Mouse (Mus musculus) forebrain, embryonic 12.5 days (tissue): ENCODE results near the gene Scn8a. TPM values are rescaled to one million over a fixed set of nuclear protein-coding genes. Genes with fewer than 3 reads are reported as not detected.
A peak's percentile ranks its signal among the peaks of the same experiment; 100 is the strongest.

Experiments
- ATAC-seq: fragments of 200-750 bp; cut with Nextera tagmentation; 2 replicates; pipeline ENCODE4 v1.8.0; 2017; ENCODE audit warnings: moderate TSS enrichment; ENCODE audit not compliant: low FRiP score
- H3K27ac ChIP-seq: fragments of 300-500 bp; sonication (generic); 2 replicates; pipeline ENCODE4 v1.5.1; 2016; ENCODE audit warnings: mild to moderate bottlenecking
- H3K27me3 ChIP-seq: fragments of 300-500 bp; sonication (generic); 2 replicates; pipeline ENCODE4 v1.6.1; 2016; ENCODE audit warnings: mild to moderate bottlenecking
- H3K36me3 ChIP-seq: fragments of 300-500 bp; sonication (generic); replicated peaks from 2 replicates; pipeline ENCODE4 v1.6.1; 2016; ENCODE audit warnings: mild to moderate bottlenecking
- H3K4me1 ChIP-seq: fragments of 300-500 bp; sonication (generic); 2 replicates; pipeline ENCODE4 v1.6.1; 2016
- H3K4me2 ChIP-seq: fragments of 300-500 bp; sonication (generic); 2 replicates; pipeline ENCODE4 v1.6.1; 2016; ENCODE audit warnings: mild to moderate bottlenecking, moderate library complexity
- H3K4me3 ChIP-seq: fragments of 300-500 bp; sonication (generic); replicated peaks from 2 replicates; pipeline ENCODE4 v1.5.1; 2016; ENCODE audit warnings: mild to moderate bottlenecking
- H3K9ac ChIP-seq: fragments of 300-500 bp; sonication (generic); 2 replicates; pipeline ENCODE4 v1.6.1; 2016; ENCODE audit warnings: mild to moderate bottlenecking
- H3K9me3 ChIP-seq: fragments of 300-500 bp; sonication (generic); 2 replicates; pipeline ENCODE4 v1.6.1; 2016
- WGBS: fragments of 180-500 bp; shearing (Covaris S2); methylation state at CpG from one replicate; pipeline ENCODE4 v1.1.7; 2016; 5-methylcytosine and 5-hydroxymethylcytosine counted together
- polyA plus RNA-seq: library from polyadenylated mRNA; unstranded; fragments of >200 nt; fragmentation: Nextera tagmentation; extraction: Ambion mirVana; gene quantifications from 2 replicates; pipeline ENCODE4 v1.2.1, GENCODE M21; 2016

Gene Scn8a
- polyA plus RNA-seq, 1 experiment from 2014 or later, result 20.7 TPM

- 0 out of 2 replicates have a peak overlapping the region, but pooled peaks have one; percentile 1 for H3K9ac ChIP-seq
- H3K4me1 ChIP-seq, result peaks cover 28% of the 10 kb centered on the region
- no peak overlapping the region for H3K4me3 ChIP-seq
- H3K9me3 ChIP-seq, result no peaks in the 10 kb centered on the region
- 0 out of 2 replicates have a peak overlapping the region, but pooled peaks have one; percentile 0 for H3K4me2 ChIP-seq
- no peaks in the 10 kb centered on the region for H3K36me3 ChIP-seq
- peak overlapping the region; percentile 47 for H3K27ac ChIP-seq
- ATAC-seq, result peak; percentile 61
- 29% methylated on average over 19 of the region's 19 CpGs for WGBS
- H3K27me3 ChIP-seq, result no peaks in the 10 kb centered on the region
These were observed 53.8 kb downstream of the Scn8a start for GRCm38 (mm10) chr15:100923476-100923875.

- Histone ChIP-seq H3K27ac (no peak overlapping the region), H3K4me1 (peaks cover 18% of the 10 kb centered on the region), H3K9ac (no peak overlapping the region), H3K27me3 (no peaks in the 10 kb centered on the region), H3K36me3 (no peaks in the 10 kb centered on the region), H3K4me2 (no peak overlapping the region), H3K9me3 (no peaks in the 10 kb centered on the region), H3K4me3 (no peak overlapping the region)
- no peak for ATAC-seq
- 70% methylated on average over 10 of the region's 10 CpGs for WGBS
These were observed 55.3 kb downstream of the Scn8a start for GRCm38 (mm10) chr15:100924941-100925340.

GRCm38 (mm10) chr15:100930477-100930876 lies 60.8 kb downstream of the Scn8a start:
- no peaks in the 10 kb centered on the region for H3K27me3 ChIP-seq
- no peak for ATAC-seq
- no peaks in the 10 kb centered on the region for H3K9me3 ChIP-seq

GRCm38 (mm10) chr15:100936176-100936575 lies 66.5 kb downstream of the Scn8a start:
- H3K36me3 ChIP-seq, result peaks cover 18% of the 10 kb centered on the region
- peaks cover 14% of the 10 kb centered on the region; the same call in 1 of the 2 replicates for H3K4me1 ChIP-seq
- H3K27ac ChIP-seq, result no peak overlapping the region
- no peaks in the 10 kb centered on the region for H3K27me3 ChIP-seq
- no peak overlapping the region for H3K9ac ChIP-seq
- 68% methylated on average over 24 of the region's 24 CpGs for WGBS
- no peak for ATAC-seq
- H3K4me3 ChIP-seq, result no peak overlapping the region
- no peaks in the 10 kb centered on the region for H3K9me3 ChIP-seq
- peak overlapping the region; percentile 6; the same call in 1 of the 2 replicates for H3K4me2 ChIP-seq

More at GRCm38 (mm10) chr15:100930477-100930876, 60.8 kb downstream of the Scn8a start:
- 23% methylated on average over 3 of the region's 3 CpGs for WGBS
- Histone ChIP-seq H3K4me3 (no peak overlapping the region), H3K4me1 (peaks cover 10% of the 10 kb centered on the region), H3K27ac (no peak overlapping the region), H3K9ac (no peak overlapping the region), H3K36me3 (no peaks in the 10 kb centered on the region), H3K4me2 (no peak overlapping the region)

- no peak overlapping the region for H3K4me2 ChIP-seq
- no peak overlapping the region for H3K27ac ChIP-seq
- H3K4me3 ChIP-seq, result no peak overlapping the region
- WGBS, result 91% methylated on average over 13 of the region's 13 CpGs
- H3K4me1 ChIP-seq, result peaks cover 10% of the 10 kb centered on the region
- 0 out of 2 replicates have a peak, but pooled peaks cover 4% of the 10 kb centered on the region for H3K9me3 ChIP-seq
- no peaks in the 10 kb centered on the region; the same call in 1 of the 2 replicates for H3K27me3 ChIP-seq
- no peak overlapping the region; the same call in 1 of the 2 replicates for H3K9ac ChIP-seq
- no peaks in the 10 kb centered on the region for H3K36me3 ChIP-seq
- no peak for ATAC-seq
These were observed 78.7 kb downstream of the Scn8a start for GRCm38 (mm10) chr15:100948383-100948782.

GRCm38 (mm10) chr15:100949169-100949568 lies 79.5 kb downstream of the Scn8a start:
- ATAC-seq, result no peak
- WGBS, result 85% methylated on average over 4 of the region's 4 CpGs
- Histone ChIP-seq H3K9me3 (0 out of 2 replicates have a peak, but pooled peaks cover 4% of the 10 kb centered on the region), H3K9ac (no peak overlapping the region), H3K4me1 (peaks cover 16% of the 10 kb centered on the region), H3K27me3 (no peaks in the 10 kb centered on the region; the same call in 1 of the 2 replicates), H3K36me3 (no peaks in the 10 kb centered on the region), H3K27ac (no peak overlapping the region), H3K4me3 (no peak overlapping the region), H3K4me2 (no peak overlapping the region)

GRCm38 (mm10) chr15:100951491-100951890 lies 81.8 kb downstream of the Scn8a start:
- no peak overlapping the region for H3K27ac ChIP-seq
- H3K4me3 ChIP-seq, result no peak overlapping the region
- H3K4me2 ChIP-seq, result no peak overlapping the region
- ATAC-seq, result no peak
- H3K36me3 ChIP-seq, result no peaks in the 10 kb centered on the region
- no peak overlapping the region for H3K9ac ChIP-seq
- no peaks in the 10 kb centered on the region; the same call in 1 of the 2 replicates for H3K27me3 ChIP-seq
- 0 out of 2 replicates have a peak, but pooled peaks cover 4% of the 10 kb centered on the region for H3K9me3 ChIP-seq
- H3K4me1 ChIP-seq, result peaks cover 21% of the 10 kb centered on the region
- 75% methylated on average over 10 of the region's 10 CpGs for WGBS

- Histone ChIP-seq H3K9me3 (no peaks in the 10 kb centered on the region), H3K27ac (no peak overlapping the region), H3K4me1 (peaks cover 21% of the 10 kb centered on the region), H3K4me2 (0 out of 2 replicates have a peak overlapping the region, but pooled peaks have one; percentile 15), H3K36me3 (no peaks in the 10 kb centered on the region), H3K4me3 (no peak overlapping the region), H3K27me3 (no peaks in the 10 kb centered on the region; the same call in 1 of the 2 replicates), H3K9ac (no peak overlapping the region)
- no peak for ATAC-seq
- 75% methylated on average over 2 of the region's 2 CpGs for WGBS
These were observed 82.6 kb downstream of the Scn8a start for GRCm38 (mm10) chr15:100952292-100952691.

- ATAC-seq, result no peak
- Histone ChIP-seq H3K9me3 (no peaks in the 10 kb centered on the region), H3K4me1 (peaks cover 21% of the 10 kb centered on the region), H3K4me3 (no peak overlapping the region), H3K27me3 (no peaks in the 10 kb centered on the region; the same call in 1 of the 2 replicates), H3K36me3 (no peaks in the 10 kb centered on the region), H3K27ac (peak overlapping the region; percentile 50; the same call in 1 of the 2 replicates), H3K9ac (no peak overlapping the region; the same call in 1 of the 2 replicates), H3K4me2 (0 out of 2 replicates have a peak overlapping the region, but pooled peaks have one; percentile 15)
- WGBS, result 12% methylated on average over 8 of the region's 8 CpGs
These were observed 83.2 kb downstream of the Scn8a start for GRCm38 (mm10) chr15:100952854-100953253.

GRCm38 (mm10) chr15:100953955-100954354 lies 84.3 kb downstream of the Scn8a start:
- Histone ChIP-seq H3K4me1 (peaks cover 21% of the 10 kb centered on the region), H3K9ac (no peak overlapping the region), H3K9me3 (no peaks in the 10 kb centered on the region), H3K27me3 (no peaks in the 10 kb centered on the region), H3K27ac (no peak overlapping the region), H3K4me3 (no peak overlapping the region), H3K36me3 (no peaks in the 10 kb centered on the region), H3K4me2 (no peak overlapping the region)
- no peak for ATAC-seq
- WGBS, result 54% methylated on average over 7 of the region's 7 CpGs

- 0 out of 2 replicates have a peak, but pooled peaks cover 2% of the 10 kb centered on the region for H3K36me3 ChIP-seq
- no peaks in the 10 kb centered on the region for H3K9me3 ChIP-seq
- H3K9ac ChIP-seq, result 0 out of 2 replicates have a peak overlapping the region, but pooled peaks have one; percentile 9
- H3K4me1 ChIP-seq, result peaks cover 21% of the 10 kb centered on the region
- no peak for ATAC-seq
- H3K27ac ChIP-seq, result 0 out of 2 replicates have a peak overlapping the region, but pooled peaks have one; percentile 5
- WGBS, result 76% methylated on average over 16 of the region's 16 CpGs
- H3K27me3 ChIP-seq, result no peaks in the 10 kb centered on the region
- H3K4me3 ChIP-seq, result no peak overlapping the region
- H3K4me2 ChIP-seq, result no peak overlapping the region
These were observed 85.1 kb downstream of the Scn8a start for GRCm38 (mm10) chr15:100954751-100955150.

- Histone ChIP-seq H3K4me3 (no peak overlapping the region), H3K4me2 (no peak overlapping the region), H3K36me3 (0 out of 2 replicates have a peak, but pooled peaks cover 4% of the 10 kb centered on the region), H3K9ac (no peak overlapping the region), H3K27ac (no peak overlapping the region), H3K9me3 (no peaks in the 10 kb centered on the region), H3K4me1 (no peaks in the 10 kb centered on the region), H3K27me3 (no peaks in the 10 kb centered on the region)
- WGBS, result 89% methylated on average over 6 of the region's 6 CpGs
- no peak for ATAC-seq
These were observed 91.3 kb downstream of the Scn8a start for GRCm38 (mm10) chr15:100960958-100961357.

GRCm38 (mm10) chr15:100961561-100961960 lies 91.9 kb downstream of the Scn8a start:
- Histone ChIP-seq H3K9ac (no peak overlapping the region), H3K27ac (no peak overlapping the region), H3K27me3 (no peaks in the 10 kb centered on the region), H3K9me3 (no peaks in the 10 kb centered on the region), H3K4me2 (no peak overlapping the region), H3K4me1 (0 out of 2 replicates have a peak, but pooled peaks cover 2% of the 10 kb centered on the region), H3K36me3 (0 out of 2 replicates have a peak, but pooled peaks cover 4% of the 10 kb centered on the region), H3K4me3 (no peak overlapping the region)
- WGBS, result 82% methylated on average over 4 of the region's 4 CpGs
- no peak for ATAC-seq
